Mouse (Mus musculus): Measurements from ENCODE around the gene Asf1b. TPM values are rescaled to one million over a fixed set of nuclear protein-coding genes. Genes with fewer than 3 reads are reported as not detected.

Asf1b gene
- polyA plus RNA-seq, 1 experiment = 29.3 TPM

GRCm38 (mm10) chr8:83941066-83941677, 14.1 kb upstream of the Asf1b start:
- no peak overlapping the region for H3K27ac ChIP-seq (ENCODE audit: insufficient read depth, low read length)
- no peaks in the 10 kb centered on the region for H3K9me3 ChIP-seq (replicated peaks; ENCODE audit: control insufficient read depth, insufficient read depth, low read length, poor library complexity, severe bottlenecking)
- H3K27me3 ChIP-seq (ENCODE audit: control insufficient read depth, insufficient read depth, low read length, poor library complexity, severe bottlenecking) = no peaks in the 10 kb centered on the region; the same call in 1 of the 2 replicates
- TF ChIP-seq POLR2A (IDR thresholded peaks at IDR 0.05; ENCODE audit: insufficient read depth, low read length) = no peak
- no peak for TF ChIP-seq EP300 (IDR thresholded peaks at IDR 0.05; ENCODE audit: insufficient read depth, low read depth, low read length)
- TF ChIP-seq CTCF (IDR thresholded peaks at IDR 0.05; ENCODE audit: low read depth, low read length) = no peak
- peaks cover 26% of the 10 kb centered on the region for H3K36me3 ChIP-seq (ENCODE audit: control insufficient read depth, insufficient read depth, low read length, poor library complexity, severe bottlenecking)
- H3K9ac ChIP-seq (ENCODE audit: low read depth, poor library complexity, severe bottlenecking) = no peak overlapping the region
- no peak overlapping the region for H3K4me3 ChIP-seq (ENCODE audit: low read depth, low read length)
- no peaks in the 10 kb centered on the region for H3K4me1 ChIP-seq (ENCODE audit: control insufficient read depth, insufficient read depth, low read length)

- Histone ChIP-seq H3K27me3 (ENCODE audit: control insufficient read depth, insufficient read depth, low read length, poor library complexity, severe bottlenecking) (no peaks in the 10 kb centered on the region; the same call in 1 of the 2 replicates), H3K27ac (ENCODE audit: insufficient read depth, low read length) (no peak overlapping the region), H3K36me3 (ENCODE audit: control insufficient read depth, insufficient read depth, low read length, poor library complexity, severe bottlenecking) (peaks cover 14% of the 10 kb centered on the region), H3K9me3 (replicated peaks; ENCODE audit: control insufficient read depth, insufficient read depth, low read length, poor library complexity, severe bottlenecking) (no peaks in the 10 kb centered on the region), H3K4me1 (ENCODE audit: control insufficient read depth, insufficient read depth, low read length) (no peaks in the 10 kb centered on the region), H3K4me3 (ENCODE audit: low read depth, low read length) (no peak overlapping the region), H3K9ac (ENCODE audit: low read depth, poor library complexity, severe bottlenecking) (no peak overlapping the region)
- TF ChIP-seq EP300 (IDR thresholded peaks at IDR 0.05; ENCODE audit: insufficient read depth, low read depth, low read length) (no peak), POLR2A (IDR thresholded peaks at IDR 0.05; ENCODE audit: insufficient read depth, low read length) (no peak), CTCF (IDR thresholded peaks at IDR 0.05; ENCODE audit: low read depth, low read length) (no peak)
Observed at GRCm38 (mm10) chr8:83942446-83942845, 12.9 kb upstream of the Asf1b start.

- no peaks in the 10 kb centered on the region; the same call in 1 of the 2 replicates for H3K36me3 ChIP-seq (ENCODE audit: control insufficient read depth, insufficient read depth, low read length, poor library complexity, severe bottlenecking)
- TF ChIP-seq EP300 (IDR thresholded peaks at IDR 0.05; ENCODE audit: insufficient read depth, low read depth, low read length) (no peak), POLR2A (IDR thresholded peaks at IDR 0.05; ENCODE audit: insufficient read depth, low read length) (no peak), CTCF (IDR thresholded peaks at IDR 0.05; ENCODE audit: low read depth, low read length) (no peak)
- H3K27me3 ChIP-seq (ENCODE audit: control insufficient read depth, insufficient read depth, low read length, poor library complexity, severe bottlenecking) = no peaks in the 10 kb centered on the region; the same call in 1 of the 2 replicates
- H3K4me3 ChIP-seq (ENCODE audit: low read depth, low read length) = no peak overlapping the region
- no peak overlapping the region for H3K27ac ChIP-seq (ENCODE audit: insufficient read depth, low read length)
- H3K4me1 ChIP-seq (ENCODE audit: control insufficient read depth, insufficient read depth, low read length) = no peaks in the 10 kb centered on the region
- H3K9me3 ChIP-seq (replicated peaks; ENCODE audit: control insufficient read depth, insufficient read depth, low read length, poor library complexity, severe bottlenecking) = no peaks in the 10 kb centered on the region
- H3K9ac ChIP-seq (ENCODE audit: low read depth, poor library complexity, severe bottlenecking) = no peak overlapping the region
Observed at GRCm38 (mm10) chr8:83945540-83945939, 9.8 kb upstream of the Asf1b start.

DNA sequence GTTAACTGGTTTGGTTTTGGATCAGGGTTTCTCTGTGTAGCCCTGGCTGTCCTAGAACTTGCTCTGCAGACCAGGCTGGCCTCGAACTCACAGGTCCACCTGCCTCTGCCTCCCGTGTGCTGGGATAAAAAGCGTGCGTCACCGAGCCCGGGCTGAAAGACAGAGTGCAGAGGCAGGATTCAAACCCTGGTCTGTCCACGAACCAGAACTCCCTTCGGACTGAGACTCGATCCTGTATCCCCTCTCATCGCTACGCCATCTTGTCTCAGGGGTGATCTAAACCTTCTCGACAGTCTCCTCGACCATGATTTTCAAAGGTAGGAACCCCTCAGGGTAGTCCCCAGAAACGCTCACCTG, 580 bp upstream of the Asf1b start:
- Histone ChIP-seq H3K9ac (ENCODE audit: low read depth, poor library complexity, severe bottlenecking) (peak overlapping the region; percentile 44), H3K27me3 (ENCODE audit: control insufficient read depth, insufficient read depth, low read length, poor library complexity, severe bottlenecking) (no peaks in the 10 kb centered on the region), H3K4me1 (ENCODE audit: control insufficient read depth, insufficient read depth, low read length) (no peaks in the 10 kb centered on the region), H3K36me3 (ENCODE audit: control insufficient read depth, insufficient read depth, low read length, poor library complexity, severe bottlenecking) (peaks cover 5% of the 10 kb centered on the region; the same call in 1 of the 2 replicates), H3K27ac (ENCODE audit: insufficient read depth, low read length) (peak overlapping the region; percentile 14; the same call in 1 of the 2 replicates), H3K9me3 (replicated peaks; ENCODE audit: control insufficient read depth, insufficient read depth, low read length, poor library complexity, severe bottlenecking) (no peaks in the 10 kb centered on the region), H3K4me3 (ENCODE audit: low read depth, low read length) (peak overlapping the region; percentile 78)
- TF ChIP-seq POLR2A (IDR thresholded peaks at IDR 0.05; ENCODE audit: insufficient read depth, low read length) (no peak), CTCF (IDR thresholded peaks at IDR 0.05; ENCODE audit: low read depth, low read length) (no peak), EP300 (IDR thresholded peaks at IDR 0.05; ENCODE audit: insufficient read depth, low read depth, low read length) (no peak)

DNA sequence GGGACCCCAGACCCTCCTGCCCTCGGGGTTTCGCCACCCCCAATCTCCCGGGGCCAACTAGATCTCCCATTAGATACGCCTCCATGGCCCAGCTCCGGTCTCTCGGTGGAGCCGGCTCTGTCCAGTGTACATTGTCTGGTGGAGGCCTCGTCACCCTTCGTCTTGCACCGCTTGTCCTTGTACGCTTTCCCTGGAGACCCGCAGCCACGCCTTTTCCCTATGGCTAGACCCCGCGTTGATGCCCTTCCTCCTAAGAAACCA, 581 bp downstream of the Asf1b start:
- H3K9ac ChIP-seq (ENCODE audit: low read depth, poor library complexity, severe bottlenecking) = peak overlapping the region; percentile 85
- H3K27ac ChIP-seq (ENCODE audit: insufficient read depth, low read length) = no peak overlapping the region
- H3K36me3 ChIP-seq (ENCODE audit: control insufficient read depth, insufficient read depth, low read length, poor library complexity, severe bottlenecking) = peaks cover 5% of the 10 kb centered on the region
- H3K4me3 ChIP-seq (ENCODE audit: low read depth, low read length) = peak overlapping the region; percentile 95
- H3K4me1 ChIP-seq (ENCODE audit: control insufficient read depth, insufficient read depth, low read length) = no peaks in the 10 kb centered on the region
- TF ChIP-seq CTCF (IDR thresholded peaks at IDR 0.05; ENCODE audit: low read depth, low read length) (no peak), POLR2A (IDR thresholded peaks at IDR 0.05; ENCODE audit: insufficient read depth, low read length) (no peak), EP300 (IDR thresholded peaks at IDR 0.05; ENCODE audit: insufficient read depth, low read depth, low read length) (no peak)
- H3K9me3 ChIP-seq (replicated peaks; ENCODE audit: control insufficient read depth, insufficient read depth, low read length, poor library complexity, severe bottlenecking) = no peaks in the 10 kb centered on the region
- H3K27me3 ChIP-seq (ENCODE audit: control insufficient read depth, insufficient read depth, low read length, poor library complexity, severe bottlenecking) = no peaks in the 10 kb centered on the region

- Histone ChIP-seq H3K9ac (ENCODE audit: low read depth, poor library complexity, severe bottlenecking) (peak overlapping the region; percentile 85), H3K27me3 (ENCODE audit: control insufficient read depth, insufficient read depth, low read length, poor library complexity, severe bottlenecking) (no peaks in the 10 kb centered on the region), H3K4me1 (ENCODE audit: control insufficient read depth, insufficient read depth, low read length) (no peaks in the 10 kb centered on the region), H3K36me3 (ENCODE audit: control insufficient read depth, insufficient read depth, low read length, poor library complexity, severe bottlenecking) (peaks cover 9% of the 10 kb centered on the region), H3K4me3 (ENCODE audit: low read depth, low read length) (no peak overlapping the region), H3K9me3 (replicated peaks; ENCODE audit: control insufficient read depth, insufficient read depth, low read length, poor library complexity, severe bottlenecking) (no peaks in the 10 kb centered on the region), H3K27ac (ENCODE audit: insufficient read depth, low read length) (no peak overlapping the region)
- no peak for TF ChIP-seq POLR2A (IDR thresholded peaks at IDR 0.05; ENCODE audit: insufficient read depth, low read length)
- peak; percentile 39 for TF ChIP-seq CTCF (IDR thresholded peaks at IDR 0.05; ENCODE audit: low read depth, low read length)
- TF ChIP-seq EP300 (IDR thresholded peaks at IDR 0.05; ENCODE audit: insufficient read depth, low read depth, low read length) = no peak
Observed at GRCm38 (mm10) chr8:83956789-83957188, 1.5 kb downstream of the Asf1b start.

All from ES-Bruce4 (cell line).